Mouse (Mus musculus) kidney, postnatal 0 days (tissue): Measurements from ENCODE around the gene Dapl1. TPM values are rescaled to one million over a fixed set of nuclear protein-coding genes. Genes with fewer than 3 reads are reported as not detected.

ENCODE experiments used
- ATAC-seq: fragments of 200-750 bp; cut with Nextera tagmentation; replicated peaks from 2 replicates; pipeline ENCODE4 v1.8.0; 2017; ENCODE audit warnings: low read depth, moderate number of reproducible peaks, moderate TSS enrichment, moderate library complexity; ENCODE audit not compliant: low FRiP score
- DNase-seq: peaks from one replicate; pipeline ENCODE4 v3.0.0-alpha.2; 2016; ENCODE audit warnings: low spot score
- H3K27ac ChIP-seq: fragments of 300-500 bp; sonication (generic); 2 replicates; pipeline ENCODE4 v1.5.1; 2014; ENCODE audit warnings: mild to moderate bottlenecking
- H3K27me3 ChIP-seq: fragments of 300-500 bp; sonication (generic); 2 replicates; pipeline ENCODE4 v1.6.1; 2014; ENCODE audit warnings: low read length, mixed read lengths; ENCODE audit not compliant: insufficient read depth
- H3K36me3 ChIP-seq: fragments of 300-500 bp; sonication (generic); 2 replicates; pipeline ENCODE4 v1.6.1; 2014; ENCODE audit warnings: low read length, mixed read lengths; ENCODE audit not compliant: insufficient read depth
- H3K4me1 ChIP-seq: fragments of 300-500 bp; sonication (generic); replicated peaks from 2 replicates; pipeline ENCODE4 v1.6.1; 2014; ENCODE audit warnings: antibody characterized with exemption, low read length, mixed read lengths; ENCODE audit not compliant: insufficient read depth
- H3K4me2 ChIP-seq: fragments of 300-500 bp; sonication (generic); 2 replicates; pipeline ENCODE4 v1.6.1; 2014; ENCODE audit warnings: mild to moderate bottlenecking, low read length, moderate library complexity, mixed read lengths
- H3K4me3 ChIP-seq: fragments of 300-500 bp; sonication (generic); replicated peaks from 2 replicates; pipeline ENCODE4 v1.5.1; 2014; ENCODE audit warnings: low read depth, low read length
- H3K9ac ChIP-seq: fragments of 300-500 bp; sonication (generic); 2 replicates; pipeline ENCODE4 v1.6.1; 2014; ENCODE audit warnings: low read depth, low read length
- H3K9me3 ChIP-seq: fragments of 300-500 bp; sonication (generic); replicated peaks from 2 replicates; pipeline ENCODE4 v1.6.1; 2016; ENCODE audit warnings: low read length, inconsistent platforms, mixed read lengths
- CTCF ChIP-seq: IDR thresholded peaks from 2 replicates; pipeline ENCODE4 v1.5.1; 2016; ENCODE audit warnings: antibody characterized with exemption, low read depth, mild to moderate bottlenecking, moderate library complexity
- WGBS: fragments of 180-500 bp; shearing (Covaris S2); extraction: QIAGEN DNeasy Blood & Tissue Kit; methylation state at CpG from one replicate; pipeline ENCODE4 v1.1.7; 2014; 5-methylcytosine and 5-hydroxymethylcytosine counted together
- polyA plus RNA-seq: library from polyadenylated mRNA; unstranded; fragments of >200 nt; fragmentation: Nextera tagmentation; extraction: Ambion mirVana; gene quantifications from 2 replicates; pipeline ENCODE4 v1.2.1, GENCODE M21; 2015

Dapl1 gene
- polyA plus RNA-seq, 1 experiment from 2014 or later: 13.0 TPM

GRCm38 (mm10) chr2:59536958-59537357, 52.5 kb downstream of the Dapl1 start:
- Histone ChIP-seq H3K36me3 (no peaks in the 10 kb centered on the region), H3K27ac (no peak overlapping the region), H3K27me3 (no peaks in the 10 kb centered on the region), H3K9ac (no peak overlapping the region), H3K4me3 (no peak overlapping the region), H3K4me1 (no peaks in the 10 kb centered on the region; the same call in 1 of the 2 replicates), H3K4me2 (no peak overlapping the region), H3K9me3 (no peaks in the 10 kb centered on the region)
- DNase-seq (no peak), ATAC-seq (no peak)
- WGBS: 95% methylated on average over 2 of the region's 2 CpGs
- no peak for TF ChIP-seq CTCF

- no peaks in the 10 kb centered on the region for H3K27me3 ChIP-seq
- H3K4me1 ChIP-seq: no peaks in the 10 kb centered on the region; the same call in 1 of the 2 replicates
- no peak overlapping the region for H3K4me3 ChIP-seq
- no peak overlapping the region for H3K9ac ChIP-seq
- 63% methylated on average over 7 of the region's 7 CpGs for WGBS
- DNase-seq (no peak), ATAC-seq (no peak)
- H3K4me2 ChIP-seq: no peak overlapping the region
- no peak for TF ChIP-seq CTCF
- no peaks in the 10 kb centered on the region for H3K36me3 ChIP-seq
- H3K9me3 ChIP-seq: no peaks in the 10 kb centered on the region
- H3K27ac ChIP-seq: no peak overlapping the region
Observed at GRCm38 (mm10) chr2:59538031-59538430, 53.6 kb downstream of the Dapl1 start.

DNA sequence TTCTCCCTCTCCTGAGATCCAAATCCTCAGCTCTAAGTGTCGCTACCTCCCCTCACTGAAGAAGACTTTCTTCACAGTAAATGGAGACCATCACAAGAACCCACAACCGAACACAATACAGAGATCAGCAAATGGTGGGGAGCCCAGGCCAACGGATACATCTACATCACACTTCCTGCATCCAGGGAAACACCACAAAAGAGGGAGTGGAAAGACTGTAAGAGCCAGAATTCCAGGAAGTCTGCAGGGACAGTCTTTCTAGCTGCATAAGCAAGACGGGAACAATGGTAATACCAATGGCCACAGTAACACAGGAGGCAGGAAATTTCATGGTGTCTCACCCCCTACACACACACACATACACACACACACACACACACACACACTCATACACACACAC, 55.3 kb downstream of the Dapl1 start:
- ATAC-seq: no peak
- Histone ChIP-seq H3K36me3 (no peaks in the 10 kb centered on the region), H3K4me3 (no peak overlapping the region), H3K27me3 (no peaks in the 10 kb centered on the region), H3K9ac (no peak overlapping the region), H3K27ac (no peak overlapping the region), H3K4me1 (no peaks in the 10 kb centered on the region; the same call in 1 of the 2 replicates), H3K9me3 (no peaks in the 10 kb centered on the region), H3K4me2 (no peak overlapping the region)
- no peak for DNase-seq
- 57% methylated on average over 4 of the region's 4 CpGs for WGBS
- TF ChIP-seq CTCF: no peak

GRCm38 (mm10) chr2:59541121-59541887, 56.9 kb downstream of the Dapl1 start:
- no peak overlapping the region for H3K9ac ChIP-seq
- H3K36me3 ChIP-seq: no peaks in the 10 kb centered on the region
- no peaks in the 10 kb centered on the region; the same call in 1 of the 2 replicates for H3K4me1 ChIP-seq
- H3K9me3 ChIP-seq: no peaks in the 10 kb centered on the region
- DNase-seq (peak; percentile 95), ATAC-seq (no peak)
- TF ChIP-seq CTCF: peak; percentile 94
- H3K27ac ChIP-seq: no peak overlapping the region
- no peaks in the 10 kb centered on the region for H3K27me3 ChIP-seq
- no peak overlapping the region; the same call in 1 of the 2 replicates for H3K4me2 ChIP-seq
- whole genome bisulfite sequencing: 20% methylated on average over 11 of the region's 11 CpGs
- H3K4me3 ChIP-seq: no peak overlapping the region

GRCm38 (mm10) chr2:59543543-59544065, 59.2 kb downstream of the Dapl1 start:
- DNase-seq (no peak), ATAC-seq (no peak)
- Histone ChIP-seq H3K9ac (no peak overlapping the region), H3K4me1 (no peaks in the 10 kb centered on the region; the same call in 1 of the 2 replicates), H3K27me3 (no peaks in the 10 kb centered on the region), H3K36me3 (no peaks in the 10 kb centered on the region), H3K9me3 (no peaks in the 10 kb centered on the region), H3K4me2 (no peak overlapping the region), H3K27ac (no peak overlapping the region), H3K4me3 (no peak overlapping the region)
- 50% methylated on average over 9 of the region's 9 CpGs for WGBS
- no peak for TF ChIP-seq CTCF

GRCm38 (mm10) chr2:59544237-59544909, 59.9 kb downstream of the Dapl1 start:
- ATAC-seq (peak; percentile 65), DNase-seq (peak; percentile 52)
- H3K36me3 ChIP-seq: no peaks in the 10 kb centered on the region
- no peak for TF ChIP-seq CTCF
- H3K9ac ChIP-seq: 0 out of 2 replicates have a peak overlapping the region, but pooled peaks have one; percentile 8
- H3K27ac ChIP-seq: peak overlapping the region; percentile 19; the same call in 1 of the 2 replicates
- H3K27me3 ChIP-seq: no peaks in the 10 kb centered on the region
- no peak overlapping the region for H3K4me3 ChIP-seq
- H3K4me1 ChIP-seq: no peaks in the 10 kb centered on the region; the same call in 1 of the 2 replicates
- no peak overlapping the region for H3K4me2 ChIP-seq
- no peaks in the 10 kb centered on the region for H3K9me3 ChIP-seq
- 18% methylated on average over 13 of the region's 13 CpGs for WGBS
